ENCODE assay signal across 8 mouse cellular contexts in the genomic region with DNA sequence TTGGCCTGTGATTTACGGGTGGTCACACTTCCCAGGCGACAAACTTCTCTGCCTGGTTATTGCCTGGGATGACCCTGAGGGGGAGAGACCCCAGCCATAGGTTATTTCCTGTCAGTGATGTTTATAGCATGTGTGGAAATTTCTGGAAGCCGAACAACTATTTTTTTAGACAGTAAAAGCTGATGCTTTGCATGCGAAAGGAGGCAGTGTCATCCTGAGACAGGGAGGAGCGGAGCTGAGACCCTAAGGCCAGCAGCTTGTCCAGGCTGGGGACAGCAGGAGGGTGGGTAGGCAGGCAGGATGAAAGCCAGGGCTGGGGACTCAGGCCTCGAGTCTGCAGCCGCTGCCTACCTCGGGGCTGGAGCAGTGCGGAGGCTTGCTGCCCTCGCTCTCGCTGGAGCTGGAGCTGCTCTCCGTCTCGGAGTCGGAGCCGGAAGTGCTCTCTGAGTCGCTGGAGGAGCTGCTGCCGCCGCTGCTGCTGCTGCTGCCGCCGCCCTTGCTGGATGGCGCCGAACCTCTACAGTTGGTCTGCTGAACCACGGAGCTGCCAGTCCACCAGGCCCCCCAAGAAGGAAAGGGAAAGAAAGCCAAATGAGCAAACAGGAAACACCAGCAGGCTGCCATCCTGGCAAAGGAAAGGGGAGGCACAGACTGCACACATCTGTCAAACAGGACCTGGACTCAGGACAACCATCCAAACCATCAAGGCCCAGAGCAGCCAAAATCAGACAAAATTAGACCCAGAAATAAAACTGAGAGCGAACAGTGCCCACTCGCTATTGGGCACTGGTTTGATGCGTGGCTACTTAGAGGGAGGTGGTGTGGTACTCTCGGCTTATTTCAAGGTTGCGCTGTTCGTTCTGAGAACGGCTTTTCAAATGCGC.
DNase-seq lines count a peak whose midpoint lies in the region; ATAC-seq and TF ChIP-seq lines count a peak whose summit lies in the region.

No protein-coding gene starts in this region.

- no peak for DNase-seq in cerebellum, adult 9-10 months
- no peak for DNase-seq in testis, postnatal 10 days (ENCODE audit: low spot score)
- DNase-seq in limb, embryonic 10.5 days (ENCODE audit: low spot score): peak; percentile 59
- no peak for DNase-seq in left cerebral cortex, adult 8-10 months (ENCODE audit: low spot score in 2 of 2)
- DNase-seq in right cerebral cortex, postnatal 10 days (ENCODE audit: low spot score in 2 of 2): no peak

- H3K4me2 ChIP-seq in stomach, embryonic 15.5 days: peak overlapping the region; percentile 44

- WGBS in limb, embryonic 10.5 days: 51% methylated on average over 31 of the region's 31 CpGs
- 50% methylated on average over 31 of the region's 31 CpGs for WGBS in stomach, embryonic 15.5 days

- H3K4me3 ChIP-seq in testis, adult 2 months (ENCODE audit: control insufficient read depth, low read depth, low read length): peak overlapping the region; percentile 70
- peak overlapping the region; percentile 14 for H3K4me3 ChIP-seq in limb, embryonic 10.5 days
- peak overlapping the region; percentile 5; the same call in 1 of the 2 replicates for H3K4me3 ChIP-seq in stomach, embryonic 15.5 days (replicated peaks)

- no peaks in the 10 kb centered on the region for H3K27me3 ChIP-seq in testis, adult 2 months (ENCODE audit: control insufficient read depth, insufficient read depth, low read length)
- H3K27me3 ChIP-seq in limb, embryonic 10.5 days (ENCODE audit: low read depth, poor library complexity, severe bottlenecking): no peaks in the 10 kb centered on the region
- H3K27me3 ChIP-seq in stomach, embryonic 15.5 days (replicated peaks): no peaks in the 10 kb centered on the region

- no peak overlapping the region for H3K27ac ChIP-seq in testis, adult 2 months (ENCODE audit: control insufficient read depth, insufficient read depth, low read depth, low read length)
- H3K27ac ChIP-seq in limb, embryonic 10.5 days: peak overlapping the region; percentile 84
- no peak overlapping the region; the same call in 1 of the 2 replicates for H3K27ac ChIP-seq in stomach, embryonic 15.5 days

- no peaks in the 10 kb centered on the region; the same call in none of the 2 replicates for H3K4me1 ChIP-seq in testis, adult 2 months (ENCODE audit: control insufficient read depth, insufficient read depth, low read length)
- peaks cover 40% of the 10 kb centered on the region for H3K4me1 ChIP-seq in limb, embryonic 10.5 days
- peaks cover 4% of the 10 kb centered on the region for H3K4me1 ChIP-seq in stomach, embryonic 15.5 days

- H3K9ac ChIP-seq in stomach, embryonic 15.5 days: no peak overlapping the region

- TF ChIP-seq POLR2A in testis, adult 2 months (IDR thresholded peaks at IDR 0.05; ENCODE audit: control insufficient read depth, low read depth, low read length): no peak

- no peaks in the 10 kb centered on the region for H3K36me3 ChIP-seq in testis, adult 2 months (ENCODE audit: control insufficient read depth, insufficient read depth, low read length)
- H3K36me3 ChIP-seq in limb, embryonic 10.5 days: peaks cover 61% of the 10 kb centered on the region
- no peaks in the 10 kb centered on the region for H3K36me3 ChIP-seq in stomach, embryonic 15.5 days

- 0 out of 2 replicates have a peak, but pooled peaks have one; percentile 10 for ATAC-seq in cerebellum, adult (ENCODE audit: insufficient number of reproducible peaks, low FRiP score, low TSS enrichment)
- ATAC-seq in stomach, embryonic 15.5 days (ENCODE audit: insufficient read depth, low FRiP score, low read depth): peak; percentile 31; the same call in 1 of the 2 replicates

- H3K9me3 ChIP-seq in limb, embryonic 10.5 days (replicated peaks): no peaks in the 10 kb centered on the region
- H3K9me3 ChIP-seq in stomach, embryonic 15.5 days: no peaks in the 10 kb centered on the region

- no peak for TF ChIP-seq CTCF in testis, adult 2 months (IDR thresholded peaks at IDR 0.05; ENCODE audit: control insufficient read depth, insufficient read depth, insufficient replicate concordance, low read depth, low read length)

Comparison
In these comparisons a context has a peak if more than half of its experiments do, and no peak if none do; other contexts are left out.
1. H3K4me3 ChIP-seq: peak in every context shown above with its lines; median percentile 70 in testis, adult 2 months; 14 in limb, embryonic 10.5 days; 5 in stomach, embryonic 15.5 days.